Mouse (Mus musculus): ENCODE measurements around the gene Tssk3. TPM values are rescaled to one million over a fixed set of nuclear protein-coding genes. Genes with fewer than 3 reads are reported as not detected.
"Not testable (repeated sequence)": the region's sequence is repeated elsewhere in the genome, so short reads cannot be mapped to it uniquely, and the experiment has no call there.

Tssk3 gene
- total RNA-seq (2012; rRNA removed): 0.13 TPM in 1 of 2 replicates, not detected in the other
- total RNA-seq (2014; rRNA removed): not detected in 2 replicates
- polyA plus RNA-seq (2012; ENCODE audit: insufficient read length, low read depth): not detected in 2 replicates

DNA sequence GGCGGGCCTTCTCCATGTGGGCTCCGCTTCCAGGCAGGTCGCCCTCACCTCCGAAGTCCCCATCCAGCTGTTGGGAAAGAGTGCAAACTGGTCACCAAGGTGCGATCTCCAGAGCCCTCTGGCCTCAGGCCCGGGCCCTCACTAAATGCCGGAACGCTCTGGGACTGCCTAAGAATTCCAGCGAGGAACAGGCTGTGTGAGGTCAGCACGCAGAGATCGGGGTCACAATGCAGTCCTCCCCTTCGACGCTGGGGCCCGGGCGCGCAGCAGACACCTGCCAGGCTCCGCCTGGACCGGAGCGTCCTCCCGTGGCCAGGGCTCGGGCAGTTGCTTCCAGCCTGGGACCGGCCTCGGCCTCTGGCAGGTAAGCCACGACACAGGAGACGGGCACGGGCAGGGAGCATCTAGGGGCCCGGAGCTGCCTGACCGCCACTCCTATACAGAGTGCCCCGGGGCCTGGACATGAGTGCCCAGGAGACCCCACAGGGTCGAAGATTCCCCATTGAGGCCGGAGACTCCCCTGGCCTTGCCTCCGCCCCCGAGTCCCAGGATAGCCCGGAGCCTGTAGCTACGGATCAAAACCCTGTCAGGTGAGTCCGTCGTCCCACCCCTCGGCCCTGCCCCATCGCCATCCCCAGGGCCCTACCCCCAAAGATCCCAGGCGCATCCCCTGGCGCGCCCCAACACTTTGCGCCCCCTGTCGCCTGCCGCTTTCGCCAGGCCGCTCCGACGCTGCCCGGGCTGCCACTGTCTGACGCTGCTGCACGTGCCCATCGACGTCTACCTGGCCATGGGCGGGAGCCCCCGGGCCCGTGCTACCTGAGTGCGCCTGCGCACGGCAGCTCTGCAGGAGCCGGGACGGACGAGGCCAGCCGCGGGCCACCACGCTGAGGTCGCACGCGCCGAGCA is at the start of gene Tssk3, which contains the start of gene Fam229a:
Gene Tssk3 (minus strand): TSS at position 51 of the 909 bp plus-strand sequence.
Gene Fam229a (plus strand): TSS at position 219 of the 909 bp plus-strand sequence.
- in situ Hi-C loops (cut with MboI; ENCODE audit: low pct_ligation_motif_present, low pct_unique_long_range_greater_than_20kb, low sequenced_read_pairs) (no loop called here), dilution Hi-C loops (cut with MboI; ENCODE audit: extremely low pct_ligation_motif_present, extremely low pct_unique_long_range_greater_than_20kb, low sequenced_read_pairs) (no loop called here)
- no peaks in the 10 kb centered on the region for H3K27me3 ChIP-seq (replicated peaks)
- no peak within 1 kb of the TSS for H3K9ac ChIP-seq (ENCODE audit: insufficient read depth, low read depth)
- no peak within 1 kb of the TSS for H3K4me2 ChIP-seq (ENCODE audit: insufficient read depth, low read depth, poor library complexity, severe bottlenecking)
- no peaks in the 10 kb centered on the region for H3K79me2 ChIP-seq (replicated peaks; ENCODE audit: control insufficient read depth, extremely low read depth, insufficient read depth, poor library complexity, severe bottlenecking)
- no peak for DNase-seq (ENCODE audit: extremely low read depth)
- TF ChIP-seq POLR2A (IDR thresholded peaks at IDR 0.05; ENCODE audit: low read depth, low read length) (no peak), ELF1 (IDR thresholded peaks at IDR 0.05; ENCODE audit: low read depth, low read length) (no peak), ZMIZ1 (IDR thresholded peaks at IDR 0.05; ENCODE audit: low read depth, low read length) (no peak)
- H3K4me3 ChIP-seq (replicated peaks in 1 of 3; ENCODE audit: low read depth in 2 of 3, low read length in 2 of 3, poor library complexity in 1 of 3): no peak within 1 kb of the TSS
- H3K27ac ChIP-seq (ENCODE audit: insufficient read depth, low read depth): no peak within 1 kb of the TSS
- H3K9me3 ChIP-seq (replicated peaks; ENCODE audit: low read length): no peaks in the 10 kb centered on the region
- H3K36me3 ChIP-seq (replicated peaks in 1 of 2; ENCODE audit: control insufficient read depth in 1 of 2, insufficient read depth in 1 of 2, low read length in 1 of 2): peaks cover 20 to 45% of the 10 kb centered on the region in 2 experiments
- H3K4me1 ChIP-seq (ENCODE audit: control insufficient read depth in 1 of 2, insufficient read depth in 2 of 2): peaks cover 3 to 13% of the 10 kb centered on the region in 2 experiments

- in situ Hi-C loops (cut with MboI; ENCODE audit: low pct_ligation_motif_present, low pct_unique_long_range_greater_than_20kb, low sequenced_read_pairs): no loop called here
- Histone ChIP-seq H3K27me3 (replicated peaks) (no peaks in the 10 kb centered on the region), H3K4me3 (replicated peaks in 1 of 3; ENCODE audit: low read depth in 2 of 3, low read length in 2 of 3, poor library complexity in 1 of 3) (no peak overlapping the region), H3K9me3 (replicated peaks; ENCODE audit: low read length) (no peaks in the 10 kb centered on the region), H3K4me1 (ENCODE audit: control insufficient read depth in 1 of 2, insufficient read depth in 2 of 2) (peaks cover 2 to 55% of the 10 kb centered on the region in 2 experiments; a peak in 2 of 4 replicates), H3K79me2 (replicated peaks; ENCODE audit: control insufficient read depth, extremely low read depth, insufficient read depth, poor library complexity, severe bottlenecking) (peaks cover 72% of the 10 kb centered on the region), H3K4me2 (ENCODE audit: insufficient read depth, low read depth, poor library complexity, severe bottlenecking) (no peak overlapping the region; the same call in 1 of the 2 replicates), H3K9ac (ENCODE audit: insufficient read depth, low read depth) (no peak overlapping the region), H3K27ac (ENCODE audit: insufficient read depth, low read depth) (no peak overlapping the region), H3K36me3 (replicated peaks in 1 of 2; ENCODE audit: control insufficient read depth in 1 of 2, insufficient read depth in 1 of 2, low read length in 1 of 2) (peaks cover 18 to 50% of the 10 kb centered on the region in 2 experiments)
- peak; percentile 57 for DNase-seq (ENCODE audit: extremely low read depth)
- dilution Hi-C loops (cut with MboI; ENCODE audit: extremely low pct_ligation_motif_present, extremely low pct_unique_long_range_greater_than_20kb, low sequenced_read_pairs): no loop called here
- TF ChIP-seq CHD2 (IDR thresholded peaks at IDR 0.05; ENCODE audit: low read length) (no peak), IRF4 (IDR thresholded peaks at IDR 0.05; ENCODE audit: low read depth, low read length) (no peak), CTCF (conservative IDR thresholded peaks at IDR 0.05 in 1 of 2, IDR thresholded peaks at IDR 0.05 in 1 of 2; ENCODE audit: low read depth in 2 of 2, low read length in 2 of 2) (peak; percentile 11 to 63; a peak in 2 of 4 replicates), SMC3 (IDR thresholded peaks at IDR 0.05; ENCODE audit: low read depth, low read length) (peak; percentile 52), RAD21 (IDR thresholded peaks at IDR 0.05; ENCODE audit: low read depth, low read length) (peak; percentile 61)
Observed at GRCm38 (mm10) chr4:129540012-129540411, 49.2 kb upstream of the Tssk3 start.

DNA sequence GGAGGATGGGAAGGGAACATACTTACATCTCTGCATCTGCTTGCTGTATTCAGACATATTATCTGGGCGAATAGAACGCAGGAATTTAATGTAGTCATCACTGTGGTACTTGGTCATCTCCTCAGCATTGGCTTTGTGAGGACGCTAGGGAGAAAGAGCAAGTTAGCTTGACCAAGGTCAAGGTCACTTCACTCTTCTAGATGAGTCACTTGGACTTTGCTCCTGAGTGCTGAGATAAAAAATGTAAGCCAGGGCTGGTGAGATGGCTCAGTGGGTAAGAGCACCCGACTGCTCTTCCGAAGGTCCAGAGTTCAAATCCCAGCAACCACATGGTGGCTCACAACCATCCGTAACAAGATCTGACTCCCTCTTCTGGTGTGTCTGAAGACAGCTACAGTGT is 38.1 kb upstream of the Tssk3 start:
- H3K36me3 ChIP-seq (replicated peaks in 1 of 2; ENCODE audit: control insufficient read depth in 1 of 2, insufficient read depth in 1 of 2, low read length in 1 of 2): peaks cover 65 to 80% of the 10 kb centered on the region in 2 experiments
- H3K9ac ChIP-seq (ENCODE audit: insufficient read depth, low read depth); dilution Hi-C loops (cut with MboI; ENCODE audit: extremely low pct_ligation_motif_present, extremely low pct_unique_long_range_greater_than_20kb, low sequenced_read_pairs); H3K4me3 ChIP-seq (replicated peaks in 1 of 3; ENCODE audit: low read depth in 2 of 3, low read length in 2 of 3, poor library complexity in 1 of 3); H3K27me3 ChIP-seq (replicated peaks); in situ Hi-C loops (cut with MboI; ENCODE audit: low pct_ligation_motif_present, low pct_unique_long_range_greater_than_20kb, low sequenced_read_pairs); H3K9me3 ChIP-seq (replicated peaks; ENCODE audit: low read length); H3K4me2 ChIP-seq (ENCODE audit: insufficient read depth, low read depth, poor library complexity, severe bottlenecking); H3K27ac ChIP-seq (ENCODE audit: insufficient read depth, low read depth); DNase-seq (ENCODE audit: extremely low read depth): not testable (repeated sequence)
- peaks cover 25% of the 10 kb centered on the region for H3K79me2 ChIP-seq (replicated peaks; ENCODE audit: control insufficient read depth, extremely low read depth, insufficient read depth, poor library complexity, severe bottlenecking)
- H3K4me1 ChIP-seq (ENCODE audit: control insufficient read depth in 1 of 2, insufficient read depth in 2 of 2): peaks cover 18 to 42% of the 10 kb centered on the region in 2 experiments; a peak in 3 of 4 replicates
